Mouse (Mus musculus): ENCODE measurements around the gene Fads6. TPM values are rescaled to one million over a fixed set of nuclear protein-coding genes. Genes with fewer than 3 reads are reported as not detected.
A peak's percentile ranks its signal among the peaks of the same experiment; 100 is the strongest.

The Fads6 gene
- polyA plus RNA-seq, 1 experiment from 2014 or later, result 0.32 TPM

GRCm38 (mm10) chr11:115334531-115334930 lies 37.1 kb upstream of the Fads6 start, which contains the start of gene Otop3:
Gene Otop3 (plus strand): TSS chr11:115334731.
- H3K27ac ChIP-seq (ENCODE audit: low read depth, low read length), result no peak within 1 kb of the TSS
- no peaks in the 10 kb centered on the region for H3K36me3 ChIP-seq (ENCODE audit: control insufficient read depth, insufficient read depth, low read length)
- H3K27me3 ChIP-seq (ENCODE audit: control insufficient read depth, insufficient read depth, low read length), result peaks cover 52% of the 10 kb centered on the region
- ATAC-seq (ENCODE audit: low FRiP score, low TSS enrichment), result no peak
- no peak within 1 kb of the TSS for H3K9ac ChIP-seq (ENCODE audit: low read depth, low read length)
- 0 out of 2 replicates have a peak, but pooled peaks cover 2% of the 10 kb centered on the region for H3K4me1 ChIP-seq (ENCODE audit: control insufficient read depth, insufficient read depth, low read length)
- no peaks in the 10 kb centered on the region for H3K9me3 ChIP-seq (ENCODE audit: control insufficient read depth, low read length)
- H3K4me2 ChIP-seq (replicated peaks; ENCODE audit: low read depth, low read length), result no peak within 1 kb of the TSS; the same call in 1 of the 2 replicates
- WGBS, result 6% methylated on average over 29 of the region's 29 CpGs
- no peak within 1 kb of the TSS for H3K4me3 ChIP-seq (ENCODE audit: low read length)

- no peak overlapping the region for H3K4me3 ChIP-seq (ENCODE audit: low read length)
- no peak overlapping the region for H3K27ac ChIP-seq (ENCODE audit: low read depth, low read length)
- H3K9ac ChIP-seq (ENCODE audit: low read depth, low read length), result no peak overlapping the region
- WGBS, result 76% methylated on average over 15 of the region's 15 CpGs
- H3K4me1 ChIP-seq (ENCODE audit: control insufficient read depth, insufficient read depth, low read length), result no peaks in the 10 kb centered on the region
- H3K36me3 ChIP-seq (ENCODE audit: control insufficient read depth, insufficient read depth, low read length), result no peaks in the 10 kb centered on the region
- H3K27me3 ChIP-seq (ENCODE audit: control insufficient read depth, insufficient read depth, low read length), result peaks cover 28% of the 10 kb centered on the region
- no peak overlapping the region for H3K4me2 ChIP-seq (replicated peaks; ENCODE audit: low read depth, low read length)
- no peaks in the 10 kb centered on the region for H3K9me3 ChIP-seq (ENCODE audit: control insufficient read depth, low read length)
- no peak for ATAC-seq (ENCODE audit: low FRiP score, low TSS enrichment)
These were observed 31.9 kb upstream of the Fads6 start for GRCm38 (mm10) chr11:115329339-115329738.

- ATAC-seq (ENCODE audit: low FRiP score, low TSS enrichment), result no peak
- Histone ChIP-seq H3K9me3 (ENCODE audit: control insufficient read depth, low read length) (no peaks in the 10 kb centered on the region), H3K27ac (ENCODE audit: low read depth, low read length) (no peak overlapping the region), H3K4me1 (ENCODE audit: control insufficient read depth, insufficient read depth, low read length) (no peaks in the 10 kb centered on the region), H3K4me3 (ENCODE audit: low read length) (no peak overlapping the region), H3K27me3 (ENCODE audit: control insufficient read depth, insufficient read depth, low read length) (peaks cover 38% of the 10 kb centered on the region), H3K9ac (ENCODE audit: low read depth, low read length) (no peak overlapping the region), H3K4me2 (replicated peaks; ENCODE audit: low read depth, low read length) (no peak overlapping the region), H3K36me3 (ENCODE audit: control insufficient read depth, insufficient read depth, low read length) (no peaks in the 10 kb centered on the region)
- 57% methylated on average over 7 of the region's 7 CpGs for WGBS
These were observed 29.3 kb upstream of the Fads6 start for GRCm38 (mm10) chr11:115326730-115327129.

GRCm38 (mm10) chr11:115323354-115323753 lies 25.9 kb upstream of the Fads6 start:
- H3K9ac ChIP-seq (ENCODE audit: low read depth, low read length), result no peak overlapping the region
- no peaks in the 10 kb centered on the region for H3K9me3 ChIP-seq (ENCODE audit: control insufficient read depth, low read length)
- no peak overlapping the region for H3K4me2 ChIP-seq (replicated peaks; ENCODE audit: low read depth, low read length)
- WGBS, result 15% methylated on average over 32 of the region's 32 CpGs
- H3K27me3 ChIP-seq (ENCODE audit: control insufficient read depth, insufficient read depth, low read length), result peaks cover 65% of the 10 kb centered on the region
- no peaks in the 10 kb centered on the region for H3K4me1 ChIP-seq (ENCODE audit: control insufficient read depth, insufficient read depth, low read length)
- no peak overlapping the region for H3K4me3 ChIP-seq (ENCODE audit: low read length)
- no peaks in the 10 kb centered on the region for H3K36me3 ChIP-seq (ENCODE audit: control insufficient read depth, insufficient read depth, low read length)
- no peak overlapping the region for H3K27ac ChIP-seq (ENCODE audit: low read depth, low read length)
- no peak for ATAC-seq (ENCODE audit: low FRiP score, low TSS enrichment)

- WGBS, result 3% methylated on average over 35 of the region's 35 CpGs
- Histone ChIP-seq H3K27me3 (ENCODE audit: control insufficient read depth, insufficient read depth, low read length) (peaks cover 78% of the 10 kb centered on the region), H3K27ac (ENCODE audit: low read depth, low read length) (no peak within 1 kb of the TSS), H3K9ac (ENCODE audit: low read depth, low read length) (no peak within 1 kb of the TSS), H3K4me1 (ENCODE audit: control insufficient read depth, insufficient read depth, low read length) (no peaks in the 10 kb centered on the region), H3K9me3 (ENCODE audit: control insufficient read depth, low read length) (no peaks in the 10 kb centered on the region), H3K4me2 (replicated peaks; ENCODE audit: low read depth, low read length) (no peak within 1 kb of the TSS; the same call in 1 of the 2 replicates), H3K4me3 (ENCODE audit: low read length) (no peak within 1 kb of the TSS), H3K36me3 (ENCODE audit: control insufficient read depth, insufficient read depth, low read length) (no peaks in the 10 kb centered on the region)
- peak; percentile 37; the same call in 1 of the 2 replicates for ATAC-seq (ENCODE audit: low FRiP score, low TSS enrichment)
These were observed 24.6 kb upstream of the Fads6 start, which contains the start of gene Ush1g for GRCm38 (mm10) chr11:115321906-115322693. Gene Ush1g (minus strand): TSS chr11:115322041.

- Histone ChIP-seq H3K4me2 (replicated peaks; ENCODE audit: low read depth, low read length) (no peak overlapping the region), H3K36me3 (ENCODE audit: control insufficient read depth, insufficient read depth, low read length) (no peaks in the 10 kb centered on the region), H3K4me3 (ENCODE audit: low read length) (no peak overlapping the region), H3K9me3 (ENCODE audit: control insufficient read depth, low read length) (no peaks in the 10 kb centered on the region), H3K27ac (ENCODE audit: low read depth, low read length) (no peak overlapping the region), H3K9ac (ENCODE audit: low read depth, low read length) (no peak overlapping the region), H3K4me1 (ENCODE audit: control insufficient read depth, insufficient read depth, low read length) (no peaks in the 10 kb centered on the region), H3K27me3 (ENCODE audit: control insufficient read depth, insufficient read depth, low read length) (peaks cover 99% of the 10 kb centered on the region)
- ATAC-seq (ENCODE audit: low FRiP score, low TSS enrichment), result no peak
- WGBS, result 8% methylated on average over 18 of the region's 18 CpGs
These were observed 22.4 kb upstream of the Fads6 start for GRCm38 (mm10) chr11:115319704-115320383.

GRCm38 (mm10) chr11:115318245-115319027 lies 21.0 kb upstream of the Fads6 start:
- no peak overlapping the region for H3K27ac ChIP-seq (ENCODE audit: low read depth, low read length)
- H3K27me3 ChIP-seq (ENCODE audit: control insufficient read depth, insufficient read depth, low read length), result peaks cover 94% of the 10 kb centered on the region
- H3K4me1 ChIP-seq (ENCODE audit: control insufficient read depth, insufficient read depth, low read length), result no peaks in the 10 kb centered on the region
- no peaks in the 10 kb centered on the region for H3K36me3 ChIP-seq (ENCODE audit: control insufficient read depth, insufficient read depth, low read length)
- 6% methylated on average over 53 of the region's 63 CpGs for WGBS
- H3K9me3 ChIP-seq (ENCODE audit: control insufficient read depth, low read length), result no peaks in the 10 kb centered on the region
- no peak for ATAC-seq (ENCODE audit: low FRiP score, low TSS enrichment)
- H3K4me3 ChIP-seq (ENCODE audit: low read length), result peak overlapping the region; percentile 8; the same call in 1 of the 2 replicates
- no peak overlapping the region for H3K4me2 ChIP-seq (replicated peaks; ENCODE audit: low read depth, low read length)
- no peak overlapping the region for H3K9ac ChIP-seq (ENCODE audit: low read depth, low read length)

GRCm38 (mm10) chr11:115317204-115317603 lies 19.7 kb upstream of the Fads6 start:
- no peaks in the 10 kb centered on the region for H3K9me3 ChIP-seq (ENCODE audit: control insufficient read depth, low read length)
- no peak for ATAC-seq (ENCODE audit: low FRiP score, low TSS enrichment)
- H3K9ac ChIP-seq (ENCODE audit: low read depth, low read length), result no peak overlapping the region
- H3K36me3 ChIP-seq (ENCODE audit: control insufficient read depth, insufficient read depth, low read length), result no peaks in the 10 kb centered on the region
- 62% methylated on average over 7 of the region's 7 CpGs for WGBS
- H3K27me3 ChIP-seq (ENCODE audit: control insufficient read depth, insufficient read depth, low read length), result peaks cover 89% of the 10 kb centered on the region
- H3K27ac ChIP-seq (ENCODE audit: low read depth, low read length), result no peak overlapping the region
- H3K4me1 ChIP-seq (ENCODE audit: control insufficient read depth, insufficient read depth, low read length), result no peaks in the 10 kb centered on the region
- H3K4me3 ChIP-seq (ENCODE audit: low read length), result no peak overlapping the region
- H3K4me2 ChIP-seq (replicated peaks; ENCODE audit: low read depth, low read length), result no peak overlapping the region
